Mouse (Mus musculus) forebrain, embryonic 13.5 days (tissue): ENCODE data around the gene 1110008L16Rik. TPM values are rescaled to one million over a fixed set of nuclear protein-coding genes. Genes with fewer than 3 reads are reported as not detected.
"Not testable (repeated sequence)": the region's sequence is repeated elsewhere in the genome, so short reads cannot be mapped to it uniquely, and the experiment has no call there.

Source experiments
- ATAC-seq: fragments of 200-750 bp; cut with Nextera tagmentation; 2 replicates; pipeline ENCODE4 v1.8.0; 2017
- H3K27ac ChIP-seq: fragments of 300-500 bp; sonication (generic); 2 replicates; pipeline ENCODE4 v1.5.1; 2015; ENCODE audit warnings: inconsistent platforms, mild to moderate bottlenecking, moderate library complexity
- H3K27me3 ChIP-seq: fragments of 300-500 bp; sonication (generic); 2 replicates; pipeline ENCODE4 v1.6.1; 2015; ENCODE audit warnings: mild to moderate bottlenecking, inconsistent platforms
- H3K36me3 ChIP-seq: fragments of 300-500 bp; sonication (generic); 2 replicates; pipeline ENCODE4 v1.6.1; 2015; ENCODE audit warnings: mild to moderate bottlenecking, inconsistent platforms; ENCODE audit not compliant: poor library complexity, severe bottlenecking
- H3K4me1 ChIP-seq: fragments of 300-500 bp; sonication (generic); 2 replicates; pipeline ENCODE4 v1.6.1; 2015; ENCODE audit warnings: inconsistent platforms
- H3K4me2 ChIP-seq: fragments of 300-500 bp; sonication (generic); 2 replicates; pipeline ENCODE4 v1.6.1; 2015; ENCODE audit warnings: inconsistent platforms, mild to moderate bottlenecking, moderate library complexity
- H3K4me3 ChIP-seq: fragments of 300-500 bp; sonication (generic); 2 replicates; pipeline ENCODE4 v1.5.1; 2015; ENCODE audit warnings: mild to moderate bottlenecking, inconsistent platforms
- H3K9ac ChIP-seq: fragments of 300-500 bp; sonication (generic); 2 replicates; pipeline ENCODE4 v1.6.1; 2015; ENCODE audit warnings: mild to moderate bottlenecking, inconsistent platforms
- H3K9me3 ChIP-seq: fragments of 300-500 bp; sonication (generic); replicated peaks from 2 replicates; pipeline ENCODE4 v1.6.1; 2016; ENCODE audit warnings: inconsistent platforms
- WGBS: fragments of 180-500 bp; shearing (Covaris S2); methylation state at CpG from one replicate; pipeline ENCODE4 v1.1.7; 2015; 5-methylcytosine and 5-hydroxymethylcytosine counted together
- polyA plus RNA-seq: library from polyadenylated mRNA; unstranded; fragments of >200 nt; fragmentation: Nextera tagmentation; extraction: Ambion mirVana; gene quantifications from 2 replicates; pipeline ENCODE4 v1.2.1, GENCODE M21; 2015

The 1110008L16Rik gene
- polyA plus RNA-seq, 1 experiment from 2014 or later = 8.9 TPM

GRCm38 (mm10) chr12:55308731-55309130 is 9.4 kb downstream of the 1110008L16Rik start:
- Histone ChIP-seq H3K9ac (no peak overlapping the region), H3K27ac (no peak overlapping the region), H3K36me3 (peaks cover 20% of the 10 kb centered on the region), H3K27me3 (no peaks in the 10 kb centered on the region), H3K9me3 (no peaks in the 10 kb centered on the region), H3K4me1 (peaks cover 9% of the 10 kb centered on the region), H3K4me2 (no peak overlapping the region), H3K4me3 (no peak overlapping the region)
- no peak for ATAC-seq
- 97% methylated on average over 9 of the region's 9 CpGs for WGBS

DNA sequence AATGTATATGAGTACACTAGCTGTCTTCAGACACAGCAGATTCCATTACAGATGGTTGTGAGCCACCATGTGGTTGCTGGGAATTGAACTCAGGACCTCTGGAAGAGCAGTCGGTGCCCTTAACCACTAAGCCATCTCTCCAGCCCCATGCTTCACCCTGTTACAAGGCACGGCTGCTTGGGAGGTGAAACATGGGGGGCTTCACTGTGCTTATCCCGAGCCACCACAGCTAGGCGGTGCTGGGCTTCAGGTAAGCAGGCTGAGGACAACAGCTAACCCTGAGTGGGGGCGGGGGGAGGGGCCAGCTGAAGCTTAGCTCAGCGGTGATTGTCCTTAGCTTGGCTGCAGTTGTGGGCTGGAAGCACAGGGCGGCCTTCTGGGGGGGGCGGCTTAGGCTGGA is 10.1 kb downstream of the 1110008L16Rik start:
- no peak overlapping the region for H3K4me2 ChIP-seq
- H3K27me3 ChIP-seq = no peaks in the 10 kb centered on the region
- no peak overlapping the region for H3K27ac ChIP-seq
- no peak overlapping the region for H3K9ac ChIP-seq
- H3K36me3 ChIP-seq = peaks cover 20% of the 10 kb centered on the region
- no peaks in the 10 kb centered on the region for H3K9me3 ChIP-seq
- ATAC-seq = no peak
- no peak overlapping the region for H3K4me3 ChIP-seq
- 71% methylated on average over 8 of the region's 8 CpGs for WGBS
- H3K4me1 ChIP-seq = 0 out of 2 replicates have a peak, but pooled peaks cover 4% of the 10 kb centered on the region

DNA sequence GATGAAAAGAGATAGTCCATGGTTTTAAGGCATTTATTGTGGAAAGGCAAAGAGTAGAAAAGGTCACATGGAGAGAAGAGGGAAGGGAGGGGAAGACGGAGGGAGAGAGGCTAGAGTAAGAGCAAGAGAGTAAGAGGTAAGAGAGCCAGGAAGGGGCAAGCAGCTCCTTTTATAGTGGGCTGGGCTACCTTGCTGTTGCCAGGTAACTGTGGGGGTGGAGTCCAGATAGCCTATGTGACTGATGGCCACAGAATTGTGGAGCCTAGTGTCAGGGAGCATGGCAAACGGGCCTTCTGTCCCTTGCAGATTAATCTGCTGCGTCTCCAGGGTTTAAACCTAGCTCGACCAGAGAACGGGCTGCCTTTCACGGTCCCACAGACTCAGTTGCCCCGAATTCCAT is 12.5 kb downstream of the 1110008L16Rik start:
- WGBS = 86% methylated on average over 7 of the region's 7 CpGs
- H3K4me2 ChIP-seq = no peak overlapping the region
- no peak overlapping the region for H3K9ac ChIP-seq
- ATAC-seq = no peak
- H3K27ac ChIP-seq = no peak overlapping the region
- no peaks in the 10 kb centered on the region for H3K27me3 ChIP-seq
- no peak overlapping the region for H3K4me3 ChIP-seq
- no peaks in the 10 kb centered on the region for H3K9me3 ChIP-seq
- H3K4me1 ChIP-seq = 0 out of 2 replicates have a peak, but pooled peaks cover 4% of the 10 kb centered on the region
- peaks cover 17% of the 10 kb centered on the region for H3K36me3 ChIP-seq

DNA sequence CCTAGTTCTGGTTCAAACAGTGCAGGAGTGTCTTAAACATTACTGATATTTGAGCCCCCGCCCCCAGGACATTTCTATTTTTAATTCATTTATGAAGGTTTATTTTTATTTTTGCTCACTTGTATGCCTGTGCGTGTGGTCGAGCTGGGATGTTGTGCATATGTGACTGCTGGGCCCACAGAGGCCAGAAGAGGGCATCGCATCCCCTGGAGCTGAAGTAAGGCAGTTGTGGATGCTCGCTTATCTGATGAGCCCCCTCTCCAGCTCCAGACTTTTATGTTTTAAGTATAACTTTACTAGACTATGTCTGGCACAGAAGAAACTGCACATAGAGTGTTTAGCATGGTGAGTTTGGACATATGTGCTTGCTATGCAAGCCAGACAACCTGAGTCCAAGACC is 14.5 kb downstream of the 1110008L16Rik start:
- no peaks in the 10 kb centered on the region for H3K4me1 ChIP-seq
- no peak for ATAC-seq
- H3K27me3 ChIP-seq = no peaks in the 10 kb centered on the region
- no peaks in the 10 kb centered on the region for H3K9me3 ChIP-seq
- H3K4me3 ChIP-seq = no peak overlapping the region
- no peak overlapping the region for H3K9ac ChIP-seq
- H3K4me2 ChIP-seq = no peak overlapping the region
- WGBS = 92% methylated on average over 5 of the region's 5 CpGs
- no peak overlapping the region for H3K27ac ChIP-seq
- H3K36me3 ChIP-seq = peaks cover 14% of the 10 kb centered on the region

DNA sequence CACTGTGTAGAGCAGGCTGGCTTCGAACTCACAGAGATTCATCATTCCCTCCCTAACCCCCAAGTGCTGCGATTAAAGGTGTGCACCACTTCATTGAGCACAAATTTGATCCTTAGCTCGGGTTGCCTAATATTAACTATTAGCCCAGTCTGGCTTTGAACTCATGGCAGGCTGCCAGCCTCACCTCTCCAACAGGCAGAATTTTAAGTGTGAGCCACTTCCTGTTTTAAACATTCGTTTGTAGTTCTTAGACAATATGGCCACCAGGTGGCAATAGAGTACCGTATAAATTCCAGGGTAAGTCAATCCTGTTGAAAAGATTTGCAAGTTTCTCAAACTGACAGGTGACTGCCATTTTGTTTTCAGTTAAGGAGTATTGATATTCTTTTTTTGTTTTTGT is 15.8 kb downstream of the 1110008L16Rik start:
- ATAC-seq = peak; percentile 57
- H3K4me1 ChIP-seq = no peaks in the 10 kb centered on the region
- WGBS = 45% methylated on average over 5 of the region's 5 CpGs
- H3K9me3 ChIP-seq = no peaks in the 10 kb centered on the region
- peaks cover 8% of the 10 kb centered on the region for H3K36me3 ChIP-seq
- H3K9ac ChIP-seq = no peak overlapping the region
- H3K4me3 ChIP-seq = no peak overlapping the region
- no peak overlapping the region for H3K4me2 ChIP-seq
- no peaks in the 10 kb centered on the region for H3K27me3 ChIP-seq
- no peak overlapping the region for H3K27ac ChIP-seq

GRCm38 (mm10) chr12:55321642-55322291 is 22.4 kb downstream of the 1110008L16Rik start:
- Histone ChIP-seq H3K9me3 (no peaks in the 10 kb centered on the region), H3K4me1 (no peaks in the 10 kb centered on the region), H3K27ac (peak overlapping the region; percentile 8; the same call in 1 of the 2 replicates), H3K4me3 (no peak overlapping the region), H3K27me3 (no peaks in the 10 kb centered on the region), H3K4me2 (no peak overlapping the region), H3K36me3 (no peaks in the 10 kb centered on the region; the same call in 1 of the 2 replicates), H3K9ac (no peak overlapping the region)
- WGBS = 76% methylated on average over 18 of the region's 18 CpGs
- no peak for ATAC-seq

- no peaks in the 10 kb centered on the region for H3K27me3 ChIP-seq
- H3K4me3 ChIP-seq = no peak overlapping the region
- 94% methylated on average over 7 of the region's 7 CpGs for WGBS
- H3K9me3 ChIP-seq = no peaks in the 10 kb centered on the region
- H3K36me3 ChIP-seq = peaks cover 10% of the 10 kb centered on the region; the same call in 1 of the 2 replicates
- no peak overlapping the region for H3K27ac ChIP-seq
- no peak for ATAC-seq
- H3K4me1 ChIP-seq = no peaks in the 10 kb centered on the region
- H3K4me2 ChIP-seq = no peak overlapping the region
- no peak overlapping the region for H3K9ac ChIP-seq
These were observed 26.3 kb downstream of the 1110008L16Rik start for GRCm38 (mm10) chr12:55325702-55326101.

- Histone ChIP-seq H3K9ac (no peak overlapping the region), H3K27ac (no peak overlapping the region), H3K4me1 (no peaks in the 10 kb centered on the region), H3K4me3 (no peak overlapping the region), H3K27me3 (no peaks in the 10 kb centered on the region), H3K9me3 (no peaks in the 10 kb centered on the region), H3K36me3 (peaks cover 10% of the 10 kb centered on the region; the same call in 1 of the 2 replicates), H3K4me2 (no peak overlapping the region)
- WGBS = 92% methylated on average over 4 of the region's 4 CpGs
- ATAC-seq = no peak
These were observed 29.4 kb downstream of the 1110008L16Rik start for GRCm38 (mm10) chr12:55328784-55329183.

GRCm38 (mm10) chr12:55329351-55329750 is 30.0 kb downstream of the 1110008L16Rik start:
- Histone ChIP-seq H3K9me3 (no peaks in the 10 kb centered on the region), H3K4me1 (no peaks in the 10 kb centered on the region), H3K4me3 (no peak overlapping the region), H3K27me3 (no peaks in the 10 kb centered on the region), H3K27ac (no peak overlapping the region), H3K4me2 (no peak overlapping the region), H3K36me3 (peaks cover 10% of the 10 kb centered on the region; the same call in 1 of the 2 replicates), H3K9ac (no peak overlapping the region)
- ATAC-seq = no peak
- WGBS = 94% methylated on average over 7 of the region's 7 CpGs

- Histone ChIP-seq H3K27me3 (no peaks in the 10 kb centered on the region), H3K4me2 (no peak overlapping the region), H3K4me1 (no peaks in the 10 kb centered on the region), H3K27ac (no peak overlapping the region), H3K36me3 (peaks cover 6% of the 10 kb centered on the region; the same call in 1 of the 2 replicates), H3K4me3 (no peak overlapping the region), H3K9ac (no peak overlapping the region), H3K9me3 (no peaks in the 10 kb centered on the region)
- no peak for ATAC-seq
- 93% methylated on average over 7 of the region's 7 CpGs for WGBS
These were observed 34.3 kb downstream of the 1110008L16Rik start for GRCm38 (mm10) chr12:55333662-55334061.

DNA sequence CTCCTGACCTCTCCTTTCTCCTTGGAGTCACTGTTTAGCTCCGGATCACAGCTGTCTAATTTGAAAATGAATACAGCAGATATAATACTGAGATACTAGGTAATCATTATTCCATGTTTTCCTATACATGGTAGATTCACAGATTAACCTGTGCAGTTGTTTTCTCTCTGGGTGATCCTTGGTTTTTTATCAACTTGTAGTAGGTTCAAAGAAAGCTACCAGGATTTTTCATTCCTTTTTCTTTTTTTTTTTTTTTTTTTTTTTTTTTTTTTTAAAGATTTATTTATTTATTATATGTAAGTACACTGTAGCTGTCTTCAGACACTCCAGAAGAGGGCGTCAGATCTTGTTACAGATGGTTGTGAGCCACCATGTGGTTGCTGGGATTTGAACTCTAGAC is 39.1 kb downstream of the 1110008L16Rik start:
- H3K9ac ChIP-seq, ATAC-seq, H3K27me3 ChIP-seq, H3K4me3 ChIP-seq, H3K9me3 ChIP-seq, H3K4me2 ChIP-seq, H3K4me1 ChIP-seq, H3K36me3 ChIP-seq, H3K27ac ChIP-seq: not testable (repeated sequence)
- 94% methylated on average over 1 of the region's 2 CpGs for WGBS

DNA sequence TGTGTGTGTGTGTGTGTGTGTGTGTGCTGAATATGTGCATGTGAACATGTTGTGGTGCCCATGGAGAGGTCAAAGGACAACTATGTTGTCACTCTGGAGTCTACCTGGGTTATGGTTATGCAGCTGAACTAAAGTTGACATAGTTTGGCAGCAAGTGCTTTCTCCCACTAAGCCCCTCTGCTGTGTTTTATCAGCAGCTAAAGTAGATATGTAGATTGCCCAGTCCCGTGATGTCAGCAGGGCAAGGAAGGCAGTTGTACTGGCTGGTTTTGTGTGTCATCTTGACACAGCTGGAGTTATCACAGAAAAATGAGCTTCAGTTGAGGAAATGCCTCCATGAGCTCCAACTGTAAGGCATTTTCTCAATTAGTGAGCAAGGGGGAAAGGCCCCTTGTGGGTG is 43.7 kb downstream of the 1110008L16Rik start:
- H3K4me3 ChIP-seq, H3K4me2 ChIP-seq, H3K9me3 ChIP-seq, H3K27ac ChIP-seq, ATAC-seq, H3K27me3 ChIP-seq, H3K9ac ChIP-seq, H3K4me1 ChIP-seq, H3K36me3 ChIP-seq: not testable (repeated sequence)
- WGBS = 82% methylated on average over 1 of the region's 1 CpGs

DNA sequence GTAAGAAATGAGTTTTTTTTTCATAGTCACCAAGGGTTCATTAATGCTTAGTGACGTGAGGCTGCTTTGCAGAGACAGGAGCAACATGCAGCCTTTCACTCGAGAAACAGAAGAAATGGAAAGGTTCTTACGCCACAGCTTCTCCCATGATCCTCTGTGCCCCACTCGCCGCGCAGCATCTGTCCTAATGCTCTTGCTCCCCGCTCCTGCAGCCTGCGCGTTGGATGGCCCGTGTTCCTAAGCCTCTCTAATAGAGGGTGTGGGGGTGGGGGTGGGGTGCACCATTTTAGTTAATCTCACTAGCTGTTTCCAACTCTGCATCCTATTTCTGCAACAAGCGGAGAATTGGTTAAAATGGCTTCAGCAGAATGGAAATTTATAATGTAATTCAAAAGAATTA is 44.6 kb downstream of the 1110008L16Rik start:
- H3K9ac ChIP-seq = no peak overlapping the region
- H3K27me3 ChIP-seq = no peaks in the 10 kb centered on the region
- H3K4me2 ChIP-seq = no peak overlapping the region
- ATAC-seq = no peak
- no peak overlapping the region for H3K4me3 ChIP-seq
- H3K4me1 ChIP-seq = no peaks in the 10 kb centered on the region
- no peaks in the 10 kb centered on the region for H3K9me3 ChIP-seq
- H3K36me3 ChIP-seq = no peaks in the 10 kb centered on the region
- no peak overlapping the region for H3K27ac ChIP-seq
- 78% methylated on average over 11 of the region's 11 CpGs for WGBS
